Mouse (Mus musculus) embryonic fibroblast, embryonic 13.5 days (primary cell): ENCODE results near the gene Fancc.

Experiments used
- CTCF ChIP-seq: IDR thresholded peaks from 2 replicates; pipeline ENCODE4 v1.5.1; 2011; ENCODE audit warnings: mild to moderate bottlenecking, control low read depth, low read length, moderate library complexity, borderline replicate concordance; ENCODE audit not compliant: insufficient read depth
- POLR2A ChIP-seq: IDR thresholded peaks from 2 replicates; pipeline ENCODE4 v1.6.1; 2011; ENCODE audit warnings: low read depth, mild to moderate bottlenecking, control low read depth, low read length, moderate library complexity

GRCm38 (mm10) chr13:63522832-63523231 is 25.8 kb upstream of the Fancc start:
- TF ChIP-seq CTCF (no peak), POLR2A (no peak)
